Mouse (Mus musculus) urinary bladder, adult 2 months (tissue): Measurements from ENCODE around the gene Ehf. TPM values are rescaled to one million over a fixed set of nuclear protein-coding genes. Genes with fewer than 3 reads are reported as not detected.

Source experiments
- DNase-seq: peaks from one replicate; pipeline ENCODE4 v3.0.0; 2022; ENCODE audit warnings: low spot score
- polyA plus RNA-seq: library from polyadenylated mRNA; depleted of rRNA; stranded (reverse); fragments of >200 nt; gene quantifications from 2 replicates; pipeline ENCODE4 v1.2.3, GENCODE M21; 2012; rRNA removed

Ehf gene
- polyA plus RNA-seq, 1 experiment, result 38.2 TPM

DNA sequence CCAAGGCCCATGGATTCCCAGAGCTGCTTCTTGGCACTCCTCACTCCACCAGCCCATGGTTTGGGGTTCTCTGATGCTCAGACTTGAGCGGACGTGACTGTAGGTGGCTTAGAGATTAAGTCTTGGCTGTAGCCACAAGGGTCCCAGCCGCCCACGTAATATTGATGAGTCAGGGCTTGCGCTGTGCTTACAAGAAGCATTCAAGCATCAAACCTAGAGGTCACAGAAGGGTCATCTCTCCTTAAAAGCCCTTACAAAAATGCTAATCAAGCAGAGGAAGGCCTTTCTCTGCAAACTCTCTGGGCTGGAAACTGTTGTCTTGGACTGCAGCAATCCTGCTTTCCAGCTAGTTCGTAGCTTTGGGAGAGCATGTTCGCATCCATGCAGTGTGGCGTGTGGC is 88.2 kb downstream of the Ehf start:
- DNase-seq, result no peak

DNA sequence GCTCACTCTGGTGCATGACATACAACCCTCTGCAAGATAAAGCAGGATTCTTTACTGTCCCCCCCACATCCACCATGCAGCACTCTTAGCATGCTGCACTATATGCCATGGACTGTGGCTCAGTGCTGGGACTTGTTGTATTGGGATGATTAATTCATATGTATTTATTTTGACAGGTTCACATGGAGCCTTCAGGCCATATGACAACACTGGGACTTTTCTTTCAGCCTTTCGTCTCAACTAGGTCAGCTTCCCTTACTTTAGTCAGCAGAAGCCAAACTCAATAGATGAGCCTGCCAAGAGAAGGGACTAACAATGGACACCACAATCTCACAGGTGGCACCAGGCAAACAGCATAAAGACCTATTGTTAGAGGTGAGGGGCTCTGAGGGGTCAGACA is 89.5 kb downstream of the Ehf start:
- no peak for DNase-seq

Other genes with a start within 250 kb of the Ehf start
- gene Pdhx, start 229.8 kb downstream of the Ehf start, polyA plus RNA-seq, result 18.6 and 22.1 TPM in 2 replicates
- gene Apip, start 229.6 kb downstream of the Ehf start, polyA plus RNA-seq, result 34.1 and 35.2 TPM in 2 replicates
- gene Elf5, start 108.4 kb upstream of the Ehf start, polyA plus RNA-seq, result 17.2 and 21.2 TPM in 2 replicates
- gene Cat, start 181.9 kb upstream of the Ehf start, polyA plus RNA-seq, result 62.6 and 68.0 TPM in 2 replicates